Mouse (Mus musculus): Measurements from ENCODE around the gene Klra5. TPM values are rescaled to one million over a fixed set of nuclear protein-coding genes. Genes with fewer than 3 reads are reported as not detected.

The Klra5 gene
- polyA plus RNA-seq (2012; rRNA removed; ENCODE audit: low replicate concordance), result not detected in 2 replicates

GRCm38 (mm10) chr6:129917476-129917946 lies at the start of gene Klra5:
Gene Klra5 (minus strand): TSS chr6:129917650.

GRCm38 (mm10) chr6:129876549-129876948 lies 40.9 kb downstream of the Klra5 start, which contains the start of gene Klra17:
Gene Klra17 (minus strand): TSS chr6:129876672.

GRCm38 (mm10) chr6:129862349-129862748 lies 55.1 kb downstream of the Klra5 start, which contains the start of gene Gm17631:
Gene Gm17631 (plus strand): TSS chr6:129862649.

Other genes starting within 250 kb of the Klra5 start
- 0.70 and 1.2 TPM in 2 replicates for gene Klrc1, start 238.7 kb downstream of the Klra5 start, polyA plus RNA-seq (2012; rRNA removed; ENCODE audit: low replicate concordance)
- 0.20 TPM in 1 of 2 replicates, not detected in the other for gene Klri1, start 200.5 kb downstream of the Klra5 start, polyA plus RNA-seq (2012; rRNA removed; ENCODE audit: low replicate concordance)
- gene Klri2, start 177.2 kb downstream of the Klra5 start, polyA plus RNA-seq (2012; rRNA removed; ENCODE audit: low replicate concordance), result 0.13 TPM in 1 of 2 replicates, not detected in the other
- not detected in 2 replicates for gene Gm156, start 133.4 kb downstream of the Klra5 start, polyA plus RNA-seq (2012; rRNA removed; ENCODE audit: low replicate concordance)
- not detected in 2 replicates for gene Gm17631, start 55.0 kb downstream of the Klra5 start, polyA plus RNA-seq (2012; rRNA removed; ENCODE audit: low replicate concordance)
- 0.16 TPM in 1 of 2 replicates, not detected in the other for gene Klra17, start 41.0 kb downstream of the Klra5 start, polyA plus RNA-seq (2012; rRNA removed; ENCODE audit: low replicate concordance)
- gene Klra6, start 109.3 kb upstream of the Klra5 start, polyA plus RNA-seq (2012; rRNA removed; ENCODE audit: low replicate concordance), result not detected in 2 replicates
- 0.17 and 0.33 TPM in 2 replicates for gene Klra4, start 149.6 kb upstream of the Klra5 start, polyA plus RNA-seq (2012; rRNA removed; ENCODE audit: low replicate concordance)
- 0.39 TPM in 1 of 2 replicates, not detected in the other for gene Klra8, start 212.2 kb upstream of the Klra5 start, polyA plus RNA-seq (2012; rRNA removed; ENCODE audit: low replicate concordance)

Data from mammary gland, adult 2 months (tissue).